Mouse (Mus musculus) cerebellum, postnatal 25 days (tissue): ENCODE measurements around the gene Pou2f3.
"Not testable (repeated sequence)": the region's sequence is repeated elsewhere in the genome, so short reads cannot be mapped to it uniquely, and the experiment has no call there.

ENCODE experiments used
- DNase-seq, 2 experiments: peaks; one replicate each; pipeline ENCODE4 v3.0.0; 2021; ENCODE audit warnings: mixed read lengths in 2 of 2

Pou2f3 gene

GRCm38 (mm10) chr9:43151779-43152178, 58.4 kb downstream of the Pou2f3 start:
- no peak for DNase-seq

DNA sequence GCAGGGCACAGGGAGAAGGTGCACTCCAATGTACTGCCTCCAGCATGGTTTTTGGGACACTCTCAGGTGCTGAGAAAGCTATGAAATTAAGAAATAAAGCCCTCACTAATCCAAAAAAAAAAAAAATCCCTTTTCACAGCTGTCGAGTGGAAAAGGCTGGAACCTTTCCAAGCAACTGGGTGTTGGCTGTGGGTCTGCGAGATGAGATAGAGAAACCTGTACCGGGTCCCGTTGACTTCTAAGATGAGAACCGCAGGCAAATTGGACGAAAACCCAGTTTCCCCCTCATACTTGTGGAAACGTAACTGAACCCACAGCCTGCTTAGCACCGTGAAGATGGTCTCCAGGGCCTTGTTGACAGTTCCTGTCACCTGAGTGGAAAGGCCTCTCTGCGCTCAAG, 59.2 kb downstream of the Pou2f3 start:
- DNase-seq: no peak

DNA sequence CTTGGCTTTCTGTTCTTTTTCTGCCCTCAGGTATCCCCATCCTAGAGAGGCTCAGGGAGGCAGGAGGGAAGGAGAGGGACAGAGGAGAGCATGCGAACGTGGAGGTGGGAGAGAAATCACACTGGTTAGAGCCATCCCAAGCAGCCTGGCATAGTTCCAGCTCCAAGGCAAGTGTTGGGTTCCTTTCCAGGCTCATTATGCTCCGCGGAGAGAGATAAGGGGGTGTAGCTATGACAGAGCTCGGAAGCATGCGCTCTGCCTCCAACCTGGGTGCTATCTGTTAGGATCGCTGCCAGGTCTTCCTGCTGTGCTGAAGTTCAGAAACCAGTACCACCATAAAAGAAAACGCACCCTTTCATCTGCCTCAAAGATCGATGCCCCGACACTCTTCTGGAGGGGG, 60.1 kb downstream of the Pou2f3 start:
- peak in 1 of 2 experiments; percentile 48 for DNase-seq

- no peak for DNase-seq
Measured at GRCm38 (mm10) chr9:43149498-43149897, 60.7 kb downstream of the Pou2f3 start.

DNA sequence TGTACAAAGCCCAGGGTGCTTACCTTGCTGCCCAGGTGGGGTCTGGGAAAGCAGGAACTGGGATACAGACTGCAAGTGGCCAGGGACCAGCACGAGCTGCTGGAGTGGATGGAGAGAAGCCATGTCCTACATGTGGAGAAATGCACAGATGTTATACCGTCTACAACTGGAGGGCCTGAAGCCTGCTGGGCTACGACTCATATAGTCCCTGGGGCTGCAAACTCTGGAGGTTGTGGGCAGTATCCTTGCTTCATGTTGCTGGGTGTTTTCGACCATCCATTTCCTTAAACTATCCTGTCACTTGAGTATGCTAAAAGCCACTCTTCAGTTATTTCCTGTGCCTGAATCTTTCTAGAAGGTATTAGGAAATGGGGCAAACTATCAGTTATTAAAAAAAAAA, 65.0 kb downstream of the Pou2f3 start:
- DNase-seq: no peak

DNA sequence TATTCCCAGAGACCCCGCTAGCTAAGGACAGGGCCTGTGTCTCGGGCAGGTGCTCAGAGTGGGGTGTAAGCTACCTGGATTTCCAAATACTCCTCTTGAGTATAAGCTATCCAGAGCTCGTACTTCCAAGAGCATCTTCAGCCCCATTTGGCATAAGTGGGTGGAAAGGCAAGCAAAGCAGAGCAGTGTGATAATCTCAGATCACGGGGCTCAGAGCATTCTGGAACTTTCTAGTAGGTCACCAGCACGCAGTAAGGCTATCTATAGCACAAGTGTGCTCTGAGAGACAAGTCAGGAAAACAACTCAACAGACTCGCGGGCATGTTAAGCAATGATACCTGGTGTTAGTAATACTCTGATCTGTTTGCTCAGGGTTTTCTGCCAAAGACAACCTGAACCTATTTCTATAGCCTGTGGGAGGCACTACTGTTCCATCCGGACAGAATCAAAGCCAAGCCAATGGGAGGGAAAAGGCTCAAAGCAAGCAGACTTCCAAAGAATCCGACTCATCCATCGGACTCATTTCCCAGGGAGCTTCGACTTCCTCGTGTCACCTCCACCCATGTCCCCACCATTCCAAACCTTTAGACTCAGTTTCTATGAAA, 65.9 kb downstream of the Pou2f3 start:
- no peak for DNase-seq

GRCm38 (mm10) chr9:43141839-43142238, 68.3 kb downstream of the Pou2f3 start:
- peak; percentile 61 to 81 for DNase-seq

DNA sequence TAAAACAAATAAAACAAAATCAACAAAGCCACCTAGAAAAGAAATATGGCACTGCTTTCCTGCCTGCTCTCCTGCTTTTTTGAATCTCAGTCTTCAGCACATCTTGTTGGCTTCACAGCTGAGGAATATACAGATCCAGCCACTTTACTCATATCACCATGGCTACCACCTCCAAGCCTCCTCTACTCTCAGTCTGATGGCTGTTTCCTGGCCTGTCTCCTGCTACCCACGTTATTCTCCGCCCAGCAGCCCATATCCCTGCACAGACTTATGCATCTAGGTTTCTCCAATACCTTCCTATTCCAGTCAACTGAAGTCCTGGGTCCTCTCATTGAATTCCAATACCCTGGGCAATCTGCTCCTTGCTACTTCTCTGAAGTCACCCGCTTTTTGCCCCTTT, 76.6 kb downstream of the Pou2f3 start:
- no peak for DNase-seq

DNA sequence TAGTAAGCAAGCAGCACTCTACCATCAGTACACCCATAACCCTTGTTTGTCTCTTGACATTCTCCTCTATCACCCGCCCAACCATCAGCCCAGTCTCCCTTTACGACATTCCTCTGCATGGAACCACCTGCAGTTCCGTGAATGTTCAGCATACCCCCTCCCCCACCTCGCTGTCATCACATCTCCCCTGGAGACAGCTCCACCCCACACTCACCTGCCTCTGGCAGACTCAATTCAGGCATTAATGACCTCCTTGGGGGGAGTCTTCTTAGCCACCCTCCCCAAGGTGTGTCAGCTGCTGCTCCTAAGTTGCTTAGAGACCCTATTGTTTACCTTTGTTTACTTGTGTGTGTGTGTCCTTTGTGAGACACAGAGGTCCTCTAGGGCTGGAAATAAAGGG, 77.8 kb downstream of the Pou2f3 start:
- no peak for DNase-seq

- no peak for DNase-seq
Measured at GRCm38 (mm10) chr9:43131940-43132339, 78.2 kb downstream of the Pou2f3 start.

- no peak for DNase-seq
Measured at GRCm38 (mm10) chr9:43130684-43131083, 79.5 kb downstream of the Pou2f3 start.

- peak in 1 of 2 experiments; percentile 33 for DNase-seq
Measured at GRCm38 (mm10) chr9:43127101-43127787, 82.9 kb downstream of the Pou2f3 start.

- DNase-seq: no peak
Measured at GRCm38 (mm10) chr9:43122379-43122778, 87.8 kb downstream of the Pou2f3 start.

- DNase-seq: not testable (repeated sequence)
Measured at GRCm38 (mm10) chr9:43121948-43122347, 88.2 kb downstream of the Pou2f3 start.

GRCm38 (mm10) chr9:43116997-43117336, 93.2 kb downstream of the Pou2f3 start:
- no peak for DNase-seq

DNA sequence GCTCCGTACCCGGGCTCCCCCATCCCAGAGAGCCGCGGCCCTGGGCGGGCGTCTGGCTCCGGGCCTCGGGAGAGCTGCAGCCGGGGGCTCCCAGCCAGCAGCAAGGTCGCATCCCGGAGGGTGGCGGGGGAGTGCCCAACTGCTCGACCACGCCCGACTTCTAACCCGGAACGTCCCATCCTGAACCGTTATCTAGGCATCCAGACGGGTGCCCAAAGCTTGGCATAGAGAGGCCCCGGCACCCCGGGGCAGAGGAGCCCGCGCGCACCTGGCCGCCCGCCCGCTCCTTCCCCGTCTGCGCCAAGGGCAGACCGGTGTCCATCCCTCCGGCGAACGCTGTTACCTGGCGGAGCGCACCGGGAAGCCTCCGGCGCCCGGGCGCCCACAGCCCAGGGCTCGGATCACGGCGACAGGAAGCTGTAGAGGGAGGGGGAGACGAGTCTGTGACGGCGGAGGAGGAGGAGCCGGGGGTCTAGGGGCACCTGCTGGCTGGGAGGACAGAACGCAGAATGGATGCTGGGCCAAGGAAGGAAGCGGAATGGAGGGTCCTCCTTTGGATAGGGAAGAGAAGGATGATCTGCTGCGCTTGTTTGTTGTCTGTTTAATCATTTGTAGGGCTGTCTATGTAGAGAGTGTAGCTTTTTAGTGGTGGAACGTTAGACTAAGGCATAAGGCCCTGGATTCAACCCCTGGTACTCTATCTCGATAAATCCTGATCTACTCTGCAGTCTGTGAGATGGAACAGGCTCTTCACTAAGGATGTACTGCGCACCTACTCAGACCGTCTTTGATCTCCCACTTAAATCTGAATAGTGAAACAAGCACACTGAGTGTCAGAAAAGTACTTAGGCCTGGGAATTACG, 93.8 kb downstream of the Pou2f3 start, which contains the start of gene Tmem136:
Gene Tmem136 (minus strand): TSS at position 437 of the 863 bp plus-strand sequence.
- peak; percentile 85 for DNase-seq

DNA sequence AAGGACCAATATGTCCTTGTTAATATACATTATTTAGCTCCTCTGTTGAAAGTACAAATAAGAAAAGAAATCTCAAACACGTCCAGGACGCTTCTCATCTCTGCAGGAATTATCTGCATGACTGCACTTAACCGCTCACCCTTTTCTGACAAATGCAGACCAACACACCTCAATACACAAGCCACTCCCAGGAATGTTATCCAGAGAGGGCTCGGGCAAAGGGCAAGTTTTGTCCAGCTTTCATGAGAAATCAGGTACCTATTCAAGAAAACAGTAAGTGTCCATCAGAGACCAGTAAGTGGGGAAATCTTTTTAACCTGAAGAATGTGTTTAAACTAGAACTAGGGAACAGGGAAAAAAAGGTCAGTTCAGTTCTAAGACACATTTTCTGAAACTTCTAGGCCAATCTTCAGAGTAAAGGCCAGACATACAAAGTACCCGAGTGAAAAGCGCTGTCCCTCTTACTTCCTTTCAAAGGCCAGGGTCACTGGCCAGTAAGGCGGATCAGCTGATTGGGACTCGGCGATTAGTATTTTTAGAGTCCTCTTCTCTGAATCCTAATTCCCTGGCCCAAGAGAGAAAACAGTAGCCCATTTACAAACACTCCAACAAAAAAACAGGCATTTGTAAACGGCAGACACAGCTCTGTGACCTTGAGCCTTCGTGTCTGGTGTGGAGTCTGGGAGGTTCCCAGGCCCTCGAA, 94.6 kb downstream of the Pou2f3 start:
- DNase-seq: peak in 1 of 2 experiments; percentile 21

GRCm38 (mm10) chr9:43114833-43115232, 95.3 kb downstream of the Pou2f3 start:
- DNase-seq: no peak

- DNase-seq: no peak
Measured at GRCm38 (mm10) chr9:43110286-43110980, 99.7 kb downstream of the Pou2f3 start.

GRCm38 (mm10) chr9:43109125-43109524, 101.0 kb downstream of the Pou2f3 start:
- no peak for DNase-seq

DNA sequence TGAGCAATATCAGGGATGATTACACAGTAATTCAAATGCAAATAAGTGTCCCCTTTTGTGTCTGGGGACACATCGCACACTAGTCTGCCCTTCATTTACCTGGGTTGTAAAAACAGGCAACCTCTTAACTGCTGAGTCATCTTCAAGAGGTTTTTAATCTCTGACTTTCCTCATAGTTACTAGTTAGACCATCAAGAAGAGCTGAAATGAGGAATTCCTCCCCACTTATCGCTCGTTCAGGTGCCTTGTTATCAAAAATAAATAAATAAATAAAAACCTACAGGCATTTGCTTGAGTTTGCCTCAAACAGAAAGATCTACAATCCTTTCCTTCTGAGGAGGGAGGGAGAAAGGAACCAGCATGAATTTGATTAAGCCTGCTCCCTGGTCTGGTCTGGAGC, 101.4 kb downstream of the Pou2f3 start:
- no peak for DNase-seq

DNA sequence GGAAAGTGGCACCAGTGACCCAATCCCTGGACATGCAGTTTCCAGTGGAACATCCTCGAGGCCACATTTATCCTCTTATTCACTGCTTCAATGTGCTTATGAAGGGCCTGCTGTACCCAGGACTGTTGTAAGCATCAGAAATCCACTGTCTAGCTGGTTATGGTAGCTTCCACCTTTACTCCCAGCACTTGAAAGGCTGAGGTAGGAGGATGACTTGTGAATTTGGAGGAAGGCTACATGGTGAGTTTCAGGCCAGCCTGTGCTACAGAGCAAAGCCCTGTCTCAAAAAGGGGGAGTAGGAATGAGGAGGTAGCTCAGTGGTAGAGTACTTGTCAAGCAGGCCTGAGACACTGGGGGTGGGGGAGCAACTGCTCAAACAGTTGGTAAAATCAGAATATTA, 102.1 kb downstream of the Pou2f3 start:
- no peak for DNase-seq
